In genomic region chr13:67360131-67360744, GRCm38 (mm10) we compare ENCODE assay signal across 8 mouse cellular contexts. TPM values are rescaled to one million over a fixed set of nuclear protein-coding genes. Genes with fewer than 3 reads are reported as not detected.
DNase-seq lines count a peak whose midpoint lies in the region; ATAC-seq lines count a peak whose summit lies in the region.

Gene Gm28044 (minus strand): TSS chr13:67360536.
Gene Zfp953 (minus strand): TSS chr13:67360605.

- peak; percentile 78 for DNase-seq in c-Kit-negative CD71-positive TER-119-positive erythroid progenitor cells, embryonic 14.5 days (ENCODE audit: low read depth, low spot score)
- peak; percentile 79 for DNase-seq in fibroblast of lung, adult 2 months (ENCODE audit: low read depth)
- DNase-seq in kidney, postnatal 14 days = peak; percentile 94
- peak; percentile 68 for DNase-seq in liver, embryonic 13.5 days
- peak; percentile 84 for DNase-seq in neural tube, embryonic 10.5 days (ENCODE audit: extremely low spot score, low spot score)

- H3K27me3 ChIP-seq in heart, embryonic 14.5 days (ENCODE audit: control insufficient read depth, insufficient read depth, low read length) = no peaks in the 10 kb centered on the region
- no peaks in the 10 kb centered on the region for H3K27me3 ChIP-seq in liver, embryonic 13.5 days
- H3K27me3 ChIP-seq in stomach, embryonic 16.5 days (ENCODE audit: control insufficient read depth, insufficient read depth, low read length) = no peaks in the 10 kb centered on the region

- WGBS in heart, embryonic 14.5 days = under 1% methylated on average over 15 of the region's 15 CpGs
- WGBS in liver, embryonic 13.5 days (ENCODE audit: insufficient replicate concordance) = under 1% methylated on average over 15 of the region's 15 CpGs
- under 1% methylated on average over 15 of the region's 15 CpGs for WGBS in stomach, embryonic 16.5 days

- H3K36me3 ChIP-seq in heart, embryonic 14.5 days (ENCODE audit: control insufficient read depth, insufficient read depth, low read length) = no peaks in the 10 kb centered on the region
- no peaks in the 10 kb centered on the region for H3K36me3 ChIP-seq in liver, embryonic 13.5 days
- H3K36me3 ChIP-seq in stomach, embryonic 16.5 days (ENCODE audit: control insufficient read depth, insufficient read depth, low read length) = no peaks in the 10 kb centered on the region

- H3K4me1 ChIP-seq in heart, embryonic 14.5 days (ENCODE audit: control insufficient read depth in 2 of 2, insufficient read depth in 2 of 2, low read length in 2 of 2) = peaks cover 0 to 6% of the 10 kb centered on the region in 2 experiments; a peak in 1 of 4 replicates
- H3K4me1 ChIP-seq in liver, embryonic 13.5 days (replicated peaks) = peaks cover 19% of the 10 kb centered on the region
- H3K4me1 ChIP-seq in stomach, embryonic 16.5 days (ENCODE audit: control insufficient read depth, insufficient read depth, low read length) = no peaks in the 10 kb centered on the region

- peak within 1 kb of the TSS; percentile 80 for H3K9ac ChIP-seq in heart, embryonic 14.5 days (ENCODE audit: low read length)
- peak within 1 kb of the TSS; percentile 79 for H3K9ac ChIP-seq in liver, embryonic 13.5 days
- H3K9ac ChIP-seq in stomach, embryonic 16.5 days (ENCODE audit: low read length) = peak within 1 kb of the TSS; percentile 81

- peak within 1 kb of the TSS; percentile 71 for H3K4me2 ChIP-seq in heart, embryonic 14.5 days (ENCODE audit: low read length)
- peak within 1 kb of the TSS; percentile 68 for H3K4me2 ChIP-seq in liver, embryonic 13.5 days
- peak within 1 kb of the TSS; percentile 67 for H3K4me2 ChIP-seq in stomach, embryonic 16.5 days (ENCODE audit: low read depth, low read length)

- peak; percentile 98 for ATAC-seq in CD4-positive, CD25-positive, alpha-beta regulatory T cell, adult 4 months
- peak; percentile 83 for ATAC-seq in heart, embryonic 14.5 days (ENCODE audit: insufficient number of reproducible peaks, insufficient read depth, low FRiP score, low read depth)
- peak; percentile 84 for ATAC-seq in liver, embryonic 13.5 days (ENCODE audit: low read depth)
- ATAC-seq in stomach, embryonic 16.5 days (ENCODE audit: insufficient read depth, low FRiP score) = peak; percentile 94

- peak within 1 kb of the TSS; percentile 63 to 67 for H3K27ac ChIP-seq in heart, embryonic 14.5 days (replicated peaks in 1 of 2; ENCODE audit: control insufficient read depth in 1 of 2, insufficient read depth in 1 of 2, low read depth in 2 of 2, low read length in 2 of 2)
- H3K27ac ChIP-seq in liver, embryonic 13.5 days = peak within 1 kb of the TSS; percentile 58
- peak within 1 kb of the TSS; percentile 71 for H3K27ac ChIP-seq in stomach, embryonic 16.5 days (ENCODE audit: low read length)

- H3K4me3 ChIP-seq in heart, embryonic 14.5 days (ENCODE audit: control insufficient read depth in 1 of 2, insufficient read depth in 1 of 2, low read depth in 1 of 2, low read length in 2 of 2) = peak within 1 kb of the TSS; percentile 71 to 87
- H3K4me3 ChIP-seq in liver, embryonic 13.5 days (replicated peaks) = peak within 1 kb of the TSS; percentile 80
- peak within 1 kb of the TSS; percentile 80 for H3K4me3 ChIP-seq in stomach, embryonic 16.5 days (replicated peaks; ENCODE audit: low read length)

- H3K9me3 ChIP-seq in heart, embryonic 14.5 days (ENCODE audit: control insufficient read depth, low read length) = no peaks in the 10 kb centered on the region
- H3K9me3 ChIP-seq in liver, embryonic 13.5 days (replicated peaks) = no peaks in the 10 kb centered on the region
- H3K9me3 ChIP-seq in stomach, embryonic 16.5 days (replicated peaks; ENCODE audit: control insufficient read depth, low read length) = no peaks in the 10 kb centered on the region

RNA-seq across cellular contexts. Expression of gene Gm28044, which starts in this region (rescaled TPM):
- 1 to 10 TPM in 1 of 2 experiments, not detected in 1; 2.0 TPM for polyA plus RNA-seq in CD4-positive, CD25-positive, alpha-beta regulatory T cell, adult 4 months (2017; shearing (Covaris generic))
- polyA plus RNA-seq in heart, embryonic 14.5 days (2014; fragmentation: Nextera tagmentation; extraction: Ambion mirVana) = 0.89 and 0.97 TPM in 2 replicates
- polyA plus RNA-seq in liver, embryonic 13.5 days (2015; fragmentation: Nextera tagmentation; extraction: Ambion mirVana) = 0.30 and 0.63 TPM in 2 replicates
- polyA plus RNA-seq in stomach, embryonic 16.5 days (2015; fragmentation: Nextera tagmentation; extraction: Ambion mirVana) = 0.28 TPM in 1 of 2 replicates, not detected in the other

RNA-seq across cellular contexts. Expression of gene Zfp953, which starts in this region (rescaled TPM):
- polyA plus RNA-seq in CD4-positive, CD25-positive, alpha-beta regulatory T cell, adult 4 months (2017; shearing (Covaris generic)) = 1 to 10 TPM; 2.4 to 2.7 TPM
- 0.72 and 0.93 TPM in 2 replicates for polyA plus RNA-seq in heart, embryonic 14.5 days (2014; fragmentation: Nextera tagmentation; extraction: Ambion mirVana)
- polyA plus RNA-seq in liver, embryonic 13.5 days (2015; fragmentation: Nextera tagmentation; extraction: Ambion mirVana) = 0.61 and 0.79 TPM in 2 replicates
- polyA plus RNA-seq in stomach, embryonic 16.5 days (2015; fragmentation: Nextera tagmentation; extraction: Ambion mirVana) = 1.4 and 1.5 TPM in 2 replicates

Comparison
In these comparisons a context has a peak if more than half of its experiments do, and no peak if none do; other contexts are left out.
1. Peak in every context shown above with its lines: DNase-seq, ATAC-seq, H3K4me3 ChIP-seq and H3K27ac ChIP-seq.
2. Peak in ATAC-seq, H3K4me3 ChIP-seq, H3K27ac ChIP-seq, H3K9ac ChIP-seq and H3K4me2 ChIP-seq in heart, embryonic 14.5 days; RNA of the genes that start here not detected or under 1 TPM.
3. Peak in DNase-seq, ATAC-seq, H3K4me3 ChIP-seq, H3K27ac ChIP-seq, H3K9ac ChIP-seq and H3K4me2 ChIP-seq in liver, embryonic 13.5 days; RNA of the genes that start here not detected or under 1 TPM.